Mouse (Mus musculus): ENCODE results near the gene Kcnf1. TPM values are rescaled to one million over a fixed set of nuclear protein-coding genes. Genes with fewer than 3 reads are reported as not detected.
"Not testable (repeated sequence)": the region's sequence is repeated elsewhere in the genome, so short reads cannot be mapped to it uniquely, and the experiment has no call there.

Kcnf1 gene
- polyA plus RNA-seq, 1 experiment from 2014 or later: 4.9 TPM

DNA sequence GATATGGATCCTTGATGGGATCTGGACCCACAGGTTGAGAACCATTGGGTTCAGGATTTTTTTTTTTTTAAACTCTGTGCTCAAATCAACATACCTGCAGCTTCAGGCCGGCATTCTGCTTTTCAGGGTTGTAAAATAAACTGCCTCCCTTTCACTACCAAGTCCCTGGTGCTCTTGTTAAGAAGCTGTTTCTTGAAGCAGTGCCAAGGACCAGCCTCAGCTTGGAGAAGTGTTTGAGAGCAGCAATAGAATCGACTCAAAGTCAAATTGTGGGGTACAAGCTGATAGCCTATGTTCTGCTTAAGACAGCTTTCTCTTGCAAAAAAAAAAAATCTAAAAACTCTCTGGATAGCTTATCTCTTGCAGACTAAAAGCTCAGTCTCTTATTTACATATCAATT, 34.9 kb downstream of the Kcnf1 start:
- ATAC-seq: no peak
- 32% methylated on average over 2 of the region's 2 CpGs for WGBS
- no peaks in the 10 kb centered on the region for H3K4me1 ChIP-seq (ENCODE audit: control insufficient read depth, insufficient read depth, low read depth, low read length)
- H3K27me3 ChIP-seq (replicated peaks; ENCODE audit: control insufficient read depth, insufficient read depth, low read length): no peaks in the 10 kb centered on the region
- H3K4me3 ChIP-seq (ENCODE audit: low read length): no peak overlapping the region
- H3K36me3 ChIP-seq (ENCODE audit: control insufficient read depth, insufficient read depth, low read length): no peaks in the 10 kb centered on the region
- no peak overlapping the region for H3K4me2 ChIP-seq (ENCODE audit: low read length)
- no peak overlapping the region for H3K9ac ChIP-seq (ENCODE audit: low read depth, low read length)
- H3K9me3 ChIP-seq (ENCODE audit: control insufficient read depth, low read length): no peaks in the 10 kb centered on the region
- H3K27ac ChIP-seq (ENCODE audit: low read depth, low read length): no peak overlapping the region

DNA sequence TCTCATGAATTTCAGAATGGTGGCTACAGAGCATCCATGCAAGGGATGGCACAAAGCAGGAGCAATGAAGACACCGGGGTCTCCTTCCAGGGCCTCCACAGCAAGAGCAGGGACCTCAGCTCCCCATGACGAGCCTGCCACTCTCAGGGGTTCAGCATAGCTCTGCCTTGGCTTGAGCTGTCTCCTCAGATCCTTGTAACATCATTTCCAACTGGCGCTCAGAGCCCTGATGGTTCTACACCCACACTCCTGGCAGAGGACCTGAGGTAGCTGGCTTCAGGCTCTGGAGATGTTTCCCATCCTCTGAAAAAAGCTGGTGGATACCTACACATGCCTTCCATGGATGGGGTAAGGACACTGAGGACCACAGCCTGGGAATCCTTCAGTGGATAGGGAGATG, 36.3 kb downstream of the Kcnf1 start:
- Histone ChIP-seq H3K9me3 (ENCODE audit: control insufficient read depth, low read length) (no peaks in the 10 kb centered on the region), H3K27me3 (replicated peaks; ENCODE audit: control insufficient read depth, insufficient read depth, low read length) (no peaks in the 10 kb centered on the region), H3K27ac (ENCODE audit: low read depth, low read length) (no peak overlapping the region), H3K4me1 (ENCODE audit: control insufficient read depth, insufficient read depth, low read depth, low read length) (no peaks in the 10 kb centered on the region), H3K4me3 (ENCODE audit: low read length) (no peak overlapping the region), H3K9ac (ENCODE audit: low read depth, low read length) (no peak overlapping the region), H3K36me3 (ENCODE audit: control insufficient read depth, insufficient read depth, low read length) (no peaks in the 10 kb centered on the region), H3K4me2 (ENCODE audit: low read length) (no peak overlapping the region)
- WGBS: 96% methylated on average over 3 of the region's 3 CpGs
- no peak for ATAC-seq

DNA sequence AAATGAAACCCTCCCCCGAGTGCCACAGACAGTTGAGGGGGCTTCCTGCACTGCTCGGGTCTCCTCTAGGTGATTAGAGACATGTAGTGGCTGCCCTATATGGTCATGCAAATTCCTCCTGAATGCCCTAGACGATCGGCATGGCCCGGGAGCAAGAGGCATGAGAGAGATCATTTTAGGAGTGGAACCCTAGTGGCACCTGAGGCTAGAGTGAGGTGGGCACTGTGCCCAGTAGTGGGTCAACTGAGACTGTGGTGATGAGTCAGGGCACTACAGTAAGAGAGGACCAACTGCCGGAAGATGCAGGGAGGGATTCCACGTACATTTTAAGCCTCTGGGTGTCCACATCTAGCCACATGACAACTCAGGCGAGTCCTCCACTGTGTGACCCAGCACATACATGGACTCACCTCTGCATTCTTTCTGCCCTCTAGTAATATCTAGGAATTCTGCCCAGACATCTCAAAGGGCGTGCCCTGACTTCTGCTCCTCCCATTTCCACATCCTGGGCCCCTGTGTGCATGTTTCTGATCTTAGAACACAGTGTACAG, 42.1 kb downstream of the Kcnf1 start:
- Histone ChIP-seq H3K9me3 (ENCODE audit: control insufficient read depth, low read length) (no peaks in the 10 kb centered on the region), H3K36me3 (ENCODE audit: control insufficient read depth, insufficient read depth, low read length) (no peaks in the 10 kb centered on the region), H3K27ac (ENCODE audit: low read depth, low read length) (no peak overlapping the region), H3K9ac (ENCODE audit: low read depth, low read length) (no peak overlapping the region), H3K27me3 (replicated peaks; ENCODE audit: control insufficient read depth, insufficient read depth, low read length) (no peaks in the 10 kb centered on the region), H3K4me2 (ENCODE audit: low read length) (no peak overlapping the region), H3K4me1 (ENCODE audit: control insufficient read depth, insufficient read depth, low read depth, low read length) (no peaks in the 10 kb centered on the region), H3K4me3 (ENCODE audit: low read length) (no peak overlapping the region)
- WGBS: 85% methylated on average over 9 of the region's 9 CpGs
- ATAC-seq: no peak

DNA sequence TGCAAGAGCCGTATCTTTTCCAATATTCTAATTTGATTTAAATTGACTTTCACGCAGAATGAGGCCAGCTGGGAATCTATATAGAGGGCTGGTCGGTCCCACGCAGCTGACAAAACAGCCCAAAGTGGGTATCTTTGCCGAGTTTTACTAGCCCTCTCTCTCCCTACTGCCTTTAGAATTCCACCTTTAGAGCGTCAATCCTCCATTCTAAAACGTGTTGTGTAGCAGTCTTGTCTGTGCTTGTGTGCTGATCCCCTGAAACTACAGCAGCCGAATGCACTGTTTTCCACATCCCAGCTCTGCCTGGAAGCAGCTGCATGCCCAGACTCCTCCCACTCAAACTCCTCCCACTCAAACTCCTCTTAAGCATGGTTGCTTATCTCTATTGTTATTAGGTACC, 44.4 kb downstream of the Kcnf1 start:
- no peaks in the 10 kb centered on the region for H3K27me3 ChIP-seq (replicated peaks; ENCODE audit: control insufficient read depth, insufficient read depth, low read length)
- 0 out of 2 replicates have a peak, but pooled peaks have one; percentile 34 for ATAC-seq
- no peak overlapping the region for H3K4me2 ChIP-seq (ENCODE audit: low read length)
- no peak overlapping the region for H3K27ac ChIP-seq (ENCODE audit: low read depth, low read length)
- no peaks in the 10 kb centered on the region for H3K4me1 ChIP-seq (ENCODE audit: control insufficient read depth, insufficient read depth, low read depth, low read length)
- H3K36me3 ChIP-seq (ENCODE audit: control insufficient read depth, insufficient read depth, low read length): no peaks in the 10 kb centered on the region
- H3K4me3 ChIP-seq (ENCODE audit: low read length): no peak overlapping the region
- no peaks in the 10 kb centered on the region for H3K9me3 ChIP-seq (ENCODE audit: control insufficient read depth, low read length)
- H3K9ac ChIP-seq (ENCODE audit: low read depth, low read length): no peak overlapping the region
- WGBS: 58% methylated on average over 8 of the region's 8 CpGs

DNA sequence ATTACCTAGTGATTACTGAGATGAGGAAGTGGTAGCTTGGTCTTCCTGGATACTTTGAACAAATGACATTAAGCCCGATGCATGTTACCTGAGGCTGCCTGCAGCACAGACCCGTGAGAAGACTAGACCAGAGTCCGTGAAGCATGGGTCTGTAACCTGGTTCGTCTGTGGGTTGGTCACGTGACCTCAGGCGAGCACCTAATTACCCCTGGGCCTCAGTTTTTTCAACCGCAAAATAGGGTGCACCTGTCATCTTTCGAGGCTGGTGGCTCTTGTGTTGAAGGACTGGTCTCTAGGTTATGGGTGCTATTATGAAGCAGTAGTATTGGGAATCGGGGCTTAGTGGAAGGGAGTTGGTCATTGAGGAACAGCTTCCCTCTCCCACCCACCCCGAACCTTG, 45.1 kb downstream of the Kcnf1 start:
- Histone ChIP-seq H3K9ac (ENCODE audit: low read depth, low read length) (no peak overlapping the region), H3K27me3 (replicated peaks; ENCODE audit: control insufficient read depth, insufficient read depth, low read length) (no peaks in the 10 kb centered on the region), H3K4me2 (ENCODE audit: low read length) (no peak overlapping the region), H3K9me3 (ENCODE audit: control insufficient read depth, low read length) (no peaks in the 10 kb centered on the region), H3K4me3 (ENCODE audit: low read length) (no peak overlapping the region), H3K4me1 (ENCODE audit: control insufficient read depth, insufficient read depth, low read depth, low read length) (no peaks in the 10 kb centered on the region), H3K36me3 (ENCODE audit: control insufficient read depth, insufficient read depth, low read length) (no peaks in the 10 kb centered on the region), H3K27ac (ENCODE audit: low read depth, low read length) (no peak overlapping the region)
- 91% methylated on average over 10 of the region's 10 CpGs for WGBS
- ATAC-seq: no peak

DNA sequence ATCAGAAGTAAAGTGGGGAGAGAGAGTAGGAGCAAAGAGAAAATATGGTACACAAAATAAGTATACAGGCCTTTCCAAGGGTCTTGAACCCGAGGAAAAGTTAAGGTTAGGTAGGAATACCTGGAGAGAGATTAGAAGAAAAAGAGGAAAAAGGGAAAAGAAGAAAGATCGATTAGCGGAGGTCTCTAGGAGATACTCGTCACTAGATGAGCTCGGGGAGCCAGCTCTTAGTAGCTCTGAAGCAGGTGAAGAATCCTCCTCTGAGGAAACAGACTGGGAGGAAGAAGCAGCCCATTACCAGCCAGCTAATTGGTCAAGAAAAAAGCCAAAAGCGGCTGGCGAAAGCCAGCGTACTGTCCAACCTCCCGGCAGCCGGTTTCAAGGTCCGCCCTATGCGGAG, 53.8 kb downstream of the Kcnf1 start:
- not testable (repeated sequence) for H3K27me3 ChIP-seq (replicated peaks; ENCODE audit: control insufficient read depth, insufficient read depth, low read length); ATAC-seq; H3K27ac ChIP-seq (ENCODE audit: low read depth, low read length); H3K36me3 ChIP-seq (ENCODE audit: control insufficient read depth, insufficient read depth, low read length); H3K4me2 ChIP-seq (ENCODE audit: low read length); H3K4me3 ChIP-seq (ENCODE audit: low read length); H3K9ac ChIP-seq (ENCODE audit: low read depth, low read length); H3K9me3 ChIP-seq (ENCODE audit: control insufficient read depth, low read length); H3K4me1 ChIP-seq (ENCODE audit: control insufficient read depth, insufficient read depth, low read depth, low read length)
- WGBS: 100% methylated on average over 6 of the region's 12 CpGs

Other genes with a start within 250 kb of the Kcnf1 start
- gene Pqlc3, start 176.5 kb downstream of the Kcnf1 start, polyA plus RNA-seq (2015; fragmentation: Nextera tagmentation; extraction: Ambion mirVana): 1.7 and 2.1 TPM in 2 replicates
- 8.2 and 9.1 TPM in 2 replicates for gene 2410004P03Rik, start 165.2 kb downstream of the Kcnf1 start, polyA plus RNA-seq (2015; fragmentation: Nextera tagmentation; extraction: Ambion mirVana)
- 282 and 309 TPM in 2 replicates for gene Pdia6, start 89.7 kb upstream of the Kcnf1 start, polyA plus RNA-seq (2015; fragmentation: Nextera tagmentation; extraction: Ambion mirVana)
- gene Atp6v1c2, start 152.5 kb upstream of the Kcnf1 start, polyA plus RNA-seq (2015; fragmentation: Nextera tagmentation; extraction: Ambion mirVana): 0.65 and 0.76 TPM in 2 replicates
- gene Nol10, start 171.6 kb upstream of the Kcnf1 start, polyA plus RNA-seq (2015; fragmentation: Nextera tagmentation; extraction: Ambion mirVana): 20.1 and 20.8 TPM in 2 replicates

All from hindbrain, embryonic 16.5 days (tissue).